Mouse (Mus musculus): ENCODE results near the gene Lcn11. TPM values are rescaled to one million over a fixed set of nuclear protein-coding genes. Genes with fewer than 3 reads are reported as not detected.
"Not testable (repeated sequence)": the region's sequence is repeated elsewhere in the genome, so short reads cannot be mapped to it uniquely, and the experiment has no call there.

Gene Lcn11
- not detected in 2 replicates for polyA plus RNA-seq (2012; rRNA removed)

DNA sequence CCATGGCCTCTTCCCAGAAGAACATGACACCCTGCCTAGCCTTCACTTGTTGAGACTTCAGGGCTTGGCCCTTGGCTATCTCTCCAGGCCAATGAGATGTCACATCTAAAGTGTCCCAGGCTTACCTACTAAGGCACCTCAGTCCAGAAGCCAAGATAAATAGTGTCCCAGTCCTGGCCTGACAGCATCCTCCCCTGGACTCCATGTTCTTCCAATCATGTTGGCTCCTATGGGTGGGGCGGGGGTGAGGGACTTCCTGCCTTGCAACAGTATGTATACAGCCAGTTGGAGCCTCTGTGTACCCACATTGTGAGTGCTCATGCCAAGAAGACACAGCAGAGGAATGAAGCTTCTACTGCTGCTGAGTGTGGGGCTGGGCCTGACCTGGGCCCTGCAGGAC, at the start of gene Lcn11:
TSS of gene Lcn11 (plus strand) at position 301 of the 400 bp plus-strand sequence.
- TF ChIP-seq CTCF (IDR thresholded peaks at IDR 0.05; ENCODE audit: borderline replicate concordance, extremely low read depth, insufficient read depth, insufficient read length) (no peak), POLR2A (IDR thresholded peaks at IDR 0.05; ENCODE audit: borderline replicate concordance, extremely low read depth, insufficient read depth, insufficient read length, poor library complexity, severe bottlenecking) (no peak)
- DNase-seq (ENCODE audit: low read depth) = no peak

DNA sequence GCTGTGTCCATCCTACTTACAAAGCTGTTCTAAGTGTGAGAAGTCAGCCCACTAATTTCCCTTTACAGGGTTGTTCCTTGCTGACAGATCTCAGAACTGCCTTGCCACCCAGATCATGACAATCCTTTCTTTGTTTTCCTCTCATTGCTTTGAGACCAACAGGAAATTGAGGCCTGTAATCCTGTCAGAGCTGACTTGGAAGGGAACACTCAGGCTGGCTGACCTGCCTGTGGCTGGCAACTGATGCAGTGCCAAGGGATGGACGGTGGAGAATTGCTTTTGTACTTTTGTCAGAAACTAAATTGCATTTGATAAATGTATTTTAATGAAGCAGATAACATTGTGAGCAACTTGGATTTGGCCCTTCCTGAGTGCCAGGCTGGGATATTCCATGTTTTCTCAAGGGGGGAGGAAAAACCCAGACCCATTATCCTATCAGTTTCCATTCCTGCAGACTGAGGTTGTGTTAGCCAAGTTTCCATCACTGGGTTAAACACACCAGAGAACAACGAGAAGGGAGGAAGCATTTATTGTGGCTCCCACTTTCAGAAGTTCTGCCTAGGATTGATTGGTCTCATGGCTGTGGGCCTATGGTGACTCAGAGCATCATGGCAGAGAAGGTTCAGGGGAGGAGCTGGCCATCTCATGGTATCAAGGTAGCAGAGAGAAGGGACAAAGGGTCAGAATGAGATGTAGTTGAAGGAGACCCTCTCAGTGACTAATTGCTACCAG, 43.5 kb upstream of the Lcn11 start:
- TF ChIP-seq CTCF (IDR thresholded peaks at IDR 0.05; ENCODE audit: borderline replicate concordance, extremely low read depth, insufficient read depth, insufficient read length) = no peak
- no peak for DNase-seq (ENCODE audit: low read depth)

DNA sequence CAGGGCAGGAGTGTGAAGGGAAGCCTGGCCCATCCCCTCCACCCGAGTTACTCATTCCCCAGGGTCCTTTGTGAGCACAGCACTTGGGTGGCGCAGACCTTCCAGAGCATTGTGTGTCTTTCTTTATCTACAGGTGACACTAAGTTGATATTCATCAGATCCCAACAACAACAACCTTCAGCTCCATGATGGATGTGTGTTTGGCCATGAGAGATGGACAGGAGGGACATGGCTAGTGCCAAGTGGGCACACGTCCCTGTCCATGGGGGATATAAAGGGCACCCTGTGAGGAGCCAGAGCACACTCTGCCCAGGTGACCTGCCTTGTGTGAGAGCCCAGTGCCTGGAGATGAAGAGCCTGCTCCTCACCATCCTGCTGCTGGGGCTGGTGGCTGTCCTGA, 40.1 kb upstream of the Lcn11 start, which contains the start of gene Obp2b:
TSS of gene Obp2b (plus strand) at position 301 of the 400 bp plus-strand sequence.
- DNase-seq (ENCODE audit: low read depth) = not testable (repeated sequence)

DNA sequence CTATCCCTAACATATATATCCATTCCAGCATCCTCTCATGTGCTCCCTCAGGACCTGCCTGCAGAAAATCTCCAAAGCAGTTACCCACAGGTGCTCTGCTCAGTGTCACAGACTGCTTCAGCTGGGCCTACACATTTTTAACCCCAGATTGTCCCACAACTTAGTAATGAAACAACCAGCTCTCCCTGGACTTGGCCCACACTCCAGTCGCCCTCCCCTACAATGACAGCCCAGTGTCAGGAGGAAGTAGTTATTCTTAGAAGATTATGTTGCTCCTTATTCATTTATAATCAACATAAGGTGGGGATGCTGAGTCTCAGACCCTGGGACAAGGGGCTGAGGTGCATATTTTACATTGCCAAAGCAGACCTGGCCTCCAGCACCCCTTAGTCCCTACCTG, 35.1 kb upstream of the Lcn11 start:
- no peak for DNase-seq (ENCODE audit: low read depth)
- no peak for TF ChIP-seq POLR2A (IDR thresholded peaks at IDR 0.05; ENCODE audit: borderline replicate concordance, extremely low read depth, insufficient read depth, insufficient read length, poor library complexity, severe bottlenecking)
- TF ChIP-seq CTCF (IDR thresholded peaks at IDR 0.05; ENCODE audit: borderline replicate concordance, extremely low read depth, insufficient read depth, insufficient read length) = no peak

DNA sequence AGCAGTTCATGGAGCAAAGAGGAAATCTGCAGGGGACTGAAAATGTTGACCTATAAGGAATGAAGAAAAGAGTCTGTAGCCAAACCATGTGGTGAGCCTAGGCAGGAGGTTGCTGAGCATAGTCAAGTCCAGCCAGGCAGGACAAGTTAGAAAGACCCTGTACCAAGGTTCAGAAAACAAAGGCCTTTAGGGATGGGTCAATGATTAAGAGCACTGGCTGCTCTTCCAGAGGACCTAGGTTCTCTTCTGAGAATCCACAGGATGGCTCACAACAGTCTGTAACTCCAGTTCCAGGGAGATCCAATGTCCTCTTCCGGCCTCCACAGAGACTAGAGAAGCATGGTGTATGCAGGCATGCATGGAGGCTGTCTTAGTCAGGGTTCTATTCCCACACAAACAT, 22.6 kb upstream of the Lcn11 start:
- TF ChIP-seq POLR2A (IDR thresholded peaks at IDR 0.05; ENCODE audit: borderline replicate concordance, extremely low read depth, insufficient read depth, insufficient read length, poor library complexity, severe bottlenecking) = no peak
- TF ChIP-seq CTCF (IDR thresholded peaks at IDR 0.05; ENCODE audit: borderline replicate concordance, extremely low read depth, insufficient read depth, insufficient read length) = no peak
- DNase-seq (ENCODE audit: low read depth) = no peak

DNA sequence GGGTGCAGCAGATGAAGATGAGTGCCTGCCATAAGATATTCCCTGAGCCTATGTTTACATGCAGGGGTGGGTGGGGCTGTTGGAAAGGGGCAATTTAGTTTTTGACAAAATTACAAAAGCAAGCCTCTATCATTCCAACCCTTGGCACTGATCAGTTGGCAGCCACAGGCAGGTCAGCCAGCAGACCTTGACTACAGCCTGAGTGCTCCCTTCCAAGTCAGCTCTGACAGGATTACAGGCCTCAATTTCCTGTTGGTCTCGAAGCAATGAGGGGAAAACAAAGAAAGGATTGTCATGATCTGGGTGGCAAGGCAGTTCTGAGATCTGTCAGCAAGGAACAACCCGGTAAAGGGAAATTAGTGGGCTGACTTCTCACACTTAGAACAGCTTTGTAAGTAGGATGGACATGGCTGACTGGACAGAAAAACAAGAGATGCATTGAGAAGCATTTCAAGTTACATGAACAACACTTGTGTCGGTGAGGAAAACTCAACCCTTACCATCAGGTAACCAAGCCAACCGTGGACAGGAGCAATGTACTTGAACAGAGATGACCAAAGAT, 18.7 kb upstream of the Lcn11 start:
- no peak for TF ChIP-seq POLR2A (IDR thresholded peaks at IDR 0.05; ENCODE audit: borderline replicate concordance, extremely low read depth, insufficient read depth, insufficient read length, poor library complexity, severe bottlenecking)
- no peak for TF ChIP-seq CTCF (IDR thresholded peaks at IDR 0.05; ENCODE audit: borderline replicate concordance, extremely low read depth, insufficient read depth, insufficient read length)
- peak; percentile 0 for DNase-seq (ENCODE audit: low read depth)

DNA sequence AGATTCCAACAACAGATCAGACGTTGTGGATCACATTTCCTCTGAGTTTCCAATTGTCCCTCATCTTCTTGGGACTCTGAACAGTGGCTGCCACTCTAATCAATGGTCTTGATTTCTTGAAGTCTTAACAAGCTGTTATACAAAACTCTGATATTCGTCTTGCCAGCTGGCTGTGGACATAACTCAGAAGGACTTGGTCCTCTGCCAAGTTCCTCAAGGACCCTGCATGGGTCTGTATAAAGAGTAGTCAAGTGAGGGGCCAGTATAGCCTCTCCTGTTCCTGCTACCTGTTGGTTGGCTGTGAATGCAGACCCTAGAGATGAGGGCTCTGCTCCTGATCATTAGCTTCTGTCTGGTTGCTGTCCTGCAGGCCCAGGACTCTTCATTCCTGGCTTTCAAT, 11.5 kb upstream of the Lcn11 start, which contains the start of gene Lcn3:
TSS of gene Lcn3 (plus strand) at position 301 of the 400 bp plus-strand sequence.
- TF ChIP-seq CTCF (IDR thresholded peaks at IDR 0.05; ENCODE audit: borderline replicate concordance, extremely low read depth, insufficient read depth, insufficient read length) (no peak), POLR2A (IDR thresholded peaks at IDR 0.05; ENCODE audit: borderline replicate concordance, extremely low read depth, insufficient read depth, insufficient read length, poor library complexity, severe bottlenecking) (no peak)
- no peak for DNase-seq (ENCODE audit: low read depth)

DNA sequence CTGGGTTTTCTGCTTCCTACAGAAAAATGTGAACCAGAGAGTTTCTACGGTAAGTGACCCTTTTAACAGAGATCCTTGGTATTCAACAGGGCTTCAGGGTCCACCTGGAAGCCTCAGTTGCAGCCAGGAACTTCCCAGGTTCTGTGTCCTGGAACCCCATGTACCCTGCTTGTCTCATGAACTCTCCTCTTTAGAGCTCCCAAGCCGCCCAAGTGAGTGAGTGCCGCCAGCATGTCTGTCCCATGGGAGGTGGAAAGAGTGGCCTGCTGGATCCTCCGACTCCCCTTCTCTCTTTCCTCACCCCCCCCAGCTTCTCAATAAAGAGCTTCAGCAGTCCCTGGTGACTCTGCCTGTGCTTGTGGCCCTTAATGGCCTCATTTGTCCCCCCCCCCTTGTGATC, 9.1 kb upstream of the Lcn11 start:
- no peak for DNase-seq (ENCODE audit: low read depth)
- TF ChIP-seq CTCF (IDR thresholded peaks at IDR 0.05; ENCODE audit: borderline replicate concordance, extremely low read depth, insufficient read depth, insufficient read length) = no peak
- no peak for TF ChIP-seq POLR2A (IDR thresholded peaks at IDR 0.05; ENCODE audit: borderline replicate concordance, extremely low read depth, insufficient read depth, insufficient read length, poor library complexity, severe bottlenecking)

DNA sequence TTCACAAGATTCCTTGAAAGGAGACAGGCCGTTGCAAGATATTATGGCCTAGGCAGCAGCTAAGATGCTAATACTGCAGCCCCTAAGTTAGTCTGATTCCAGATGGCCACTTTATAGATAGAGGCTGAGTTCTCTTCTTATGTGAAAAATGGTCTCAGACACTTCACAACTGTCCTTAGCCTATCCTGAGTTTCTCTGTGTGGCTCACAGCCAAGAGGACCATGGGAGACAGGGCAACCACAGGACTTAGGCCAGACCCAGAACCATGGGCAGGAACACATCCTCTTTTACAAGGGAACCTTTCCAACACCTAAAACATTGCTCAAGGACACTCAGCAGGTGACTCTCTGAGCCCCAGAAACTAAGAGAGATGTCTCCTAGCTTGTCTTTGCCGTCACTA, 3.3 kb upstream of the Lcn11 start:
- TF ChIP-seq CTCF (IDR thresholded peaks at IDR 0.05; ENCODE audit: borderline replicate concordance, extremely low read depth, insufficient read depth, insufficient read length) = no peak
- TF ChIP-seq POLR2A (IDR thresholded peaks at IDR 0.05; ENCODE audit: borderline replicate concordance, extremely low read depth, insufficient read depth, insufficient read length, poor library complexity, severe bottlenecking) = no peak
- no peak for DNase-seq (ENCODE audit: low read depth)

DNA sequence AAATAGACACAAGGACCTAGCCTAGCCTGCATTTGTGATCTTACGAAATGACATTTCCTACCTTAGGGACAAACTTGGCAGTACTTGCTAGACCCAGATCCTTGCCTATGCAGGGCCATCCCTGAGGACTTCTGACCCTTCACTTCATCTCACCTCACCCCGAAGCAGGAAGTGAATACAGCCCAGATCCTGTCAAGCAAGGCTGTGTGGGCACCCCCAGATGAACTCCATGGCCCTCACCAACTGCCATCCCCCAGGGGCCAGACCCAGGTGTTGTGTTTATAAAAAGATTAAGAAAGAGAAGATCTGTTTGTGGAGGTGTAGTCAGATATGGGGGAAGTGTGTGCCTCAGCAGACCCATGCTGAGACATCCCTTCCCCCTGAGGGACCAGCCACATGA, 2.2 kb upstream of the Lcn11 start:
- TF ChIP-seq POLR2A (IDR thresholded peaks at IDR 0.05; ENCODE audit: borderline replicate concordance, extremely low read depth, insufficient read depth, insufficient read length, poor library complexity, severe bottlenecking) (no peak), CTCF (IDR thresholded peaks at IDR 0.05; ENCODE audit: borderline replicate concordance, extremely low read depth, insufficient read depth, insufficient read length) (no peak)
- DNase-seq (ENCODE audit: low read depth) = no peak

DNA sequence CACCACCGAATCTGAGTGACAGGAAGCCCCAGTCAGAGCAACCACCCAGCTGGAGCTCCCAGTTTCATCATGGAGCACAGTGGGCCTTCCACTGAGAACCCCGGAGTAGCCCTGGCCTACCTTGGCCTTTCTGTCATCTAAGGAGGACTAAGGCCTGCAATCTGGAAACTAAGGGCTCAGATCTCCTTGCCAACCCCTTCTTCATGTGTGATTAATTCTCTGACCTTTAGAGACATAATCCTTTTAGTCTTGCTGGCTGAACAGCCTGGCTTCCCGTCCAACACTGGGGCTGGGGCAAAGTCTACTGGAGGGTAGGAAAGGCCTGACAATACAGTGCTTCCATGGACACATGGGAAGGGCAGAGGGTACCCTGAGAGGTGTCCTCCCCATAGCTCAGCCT, 826 bp upstream of the Lcn11 start:
- no peak for DNase-seq (ENCODE audit: low read depth)
- TF ChIP-seq POLR2A (IDR thresholded peaks at IDR 0.05; ENCODE audit: borderline replicate concordance, extremely low read depth, insufficient read depth, insufficient read length, poor library complexity, severe bottlenecking) (no peak), CTCF (IDR thresholded peaks at IDR 0.05; ENCODE audit: borderline replicate concordance, extremely low read depth, insufficient read depth, insufficient read length) (no peak)

DNA sequence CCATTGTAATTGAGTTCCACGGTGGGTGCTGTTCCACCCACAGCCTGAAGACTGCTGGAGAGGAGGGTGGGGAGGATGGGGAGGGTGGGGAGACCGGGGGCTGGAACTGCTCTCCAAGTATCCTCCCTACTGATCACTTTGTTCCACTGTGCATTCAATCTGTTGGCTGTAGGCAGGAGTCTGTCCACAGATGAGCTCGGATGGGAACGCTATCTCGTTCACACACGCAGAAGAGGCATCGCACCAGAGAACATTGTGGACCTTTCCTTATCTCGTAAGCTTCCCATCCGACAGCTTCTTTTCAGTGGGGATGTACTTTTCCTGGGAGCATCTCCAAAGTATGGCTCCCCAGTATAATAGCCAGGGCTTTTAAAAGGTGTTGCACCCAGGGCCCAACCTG, 2.3 kb downstream of the Lcn11 start:
- DNase-seq (ENCODE audit: low read depth) = no peak

More for the DNA sequence above, 2.3 kb downstream of the Lcn11 start:
- no peak for TF ChIP-seq POLR2A (IDR thresholded peaks at IDR 0.05; ENCODE audit: borderline replicate concordance, extremely low read depth, insufficient read depth, insufficient read length, poor library complexity, severe bottlenecking)
- no peak for TF ChIP-seq CTCF (IDR thresholded peaks at IDR 0.05; ENCODE audit: borderline replicate concordance, extremely low read depth, insufficient read depth, insufficient read length)

Measured in brain, embryonic 14.5 days (tissue).